Mouse (Mus musculus) heart, postnatal 25 days (tissue): ENCODE measurements around the gene Eif2a. TPM values are rescaled to one million over a fixed set of nuclear protein-coding genes. Genes with fewer than 3 reads are reported as not detected.

Experiments
- DNase-seq: peaks from one replicate; pipeline ENCODE4 v3.0.0; 2022; ENCODE audit warnings: low spot score
- intact Hi-C: fragments of 180-260 bp; cut with DNase I; formaldehyde crosslinking; loops from one replicate; pipeline ENCODE4 v1.15.1; 2025
- total RNA-seq, 2 experiments: library from RNA; stranded (reverse); gene quantifications; 2 replicates each; pipeline ENCODE4 v1.2.3; 2021

Gene Eif2a
- total RNA-seq, result 10 to 100 TPM; 35.4 to 42.4 TPM

DNA sequence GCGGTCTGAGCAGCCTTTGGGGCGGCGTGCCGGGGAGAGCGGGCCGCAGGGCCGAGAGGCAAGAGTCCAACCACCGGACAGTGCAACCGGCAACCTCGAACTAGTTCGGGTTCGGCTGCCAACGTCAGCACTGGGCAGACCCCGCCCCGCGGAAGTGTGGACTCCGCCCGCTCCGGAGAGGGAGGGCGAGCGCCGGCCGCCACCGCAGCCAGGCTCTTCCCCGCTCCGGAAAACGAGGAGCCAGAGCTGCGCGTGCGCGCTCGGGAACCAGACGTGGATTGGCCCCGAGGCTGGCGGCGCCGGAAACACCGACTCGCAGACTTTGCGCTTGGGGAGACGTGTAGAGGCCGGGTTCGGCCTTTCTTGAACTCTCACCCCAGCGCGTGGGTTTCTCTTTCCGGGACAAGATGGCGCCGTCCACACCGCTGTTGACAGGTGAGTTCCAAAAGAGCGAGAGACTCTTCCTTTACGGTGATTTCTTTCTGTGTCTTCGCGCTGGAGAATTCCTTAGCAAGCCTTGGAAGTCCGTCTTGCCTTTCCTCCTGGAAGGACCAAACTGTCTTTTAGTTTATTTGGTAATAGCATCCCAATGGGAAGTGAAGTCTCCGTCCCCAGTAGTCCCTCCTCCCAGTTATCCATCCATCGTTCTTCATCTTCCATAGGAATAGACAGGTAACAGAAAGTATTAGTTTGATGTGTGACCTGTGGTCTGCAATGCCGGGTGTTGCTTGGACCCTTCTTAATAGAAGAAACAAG is at the start of gene Eif2a, which contains the start of gene Serp1:
Gene Eif2a, plus strand, starts transcription at position 170 of the 756 bp plus-strand sequence.
Gene Serp1, minus strand, starts transcription at position 241 of the 756 bp plus-strand sequence.
- peak; percentile 98 for DNase-seq
- intact Hi-C loops, result loop anchor here (2.0 kb wide), 2 partner anchors 51 to 109 kb away; partner anchors contain the start of gene Selenot

DNA sequence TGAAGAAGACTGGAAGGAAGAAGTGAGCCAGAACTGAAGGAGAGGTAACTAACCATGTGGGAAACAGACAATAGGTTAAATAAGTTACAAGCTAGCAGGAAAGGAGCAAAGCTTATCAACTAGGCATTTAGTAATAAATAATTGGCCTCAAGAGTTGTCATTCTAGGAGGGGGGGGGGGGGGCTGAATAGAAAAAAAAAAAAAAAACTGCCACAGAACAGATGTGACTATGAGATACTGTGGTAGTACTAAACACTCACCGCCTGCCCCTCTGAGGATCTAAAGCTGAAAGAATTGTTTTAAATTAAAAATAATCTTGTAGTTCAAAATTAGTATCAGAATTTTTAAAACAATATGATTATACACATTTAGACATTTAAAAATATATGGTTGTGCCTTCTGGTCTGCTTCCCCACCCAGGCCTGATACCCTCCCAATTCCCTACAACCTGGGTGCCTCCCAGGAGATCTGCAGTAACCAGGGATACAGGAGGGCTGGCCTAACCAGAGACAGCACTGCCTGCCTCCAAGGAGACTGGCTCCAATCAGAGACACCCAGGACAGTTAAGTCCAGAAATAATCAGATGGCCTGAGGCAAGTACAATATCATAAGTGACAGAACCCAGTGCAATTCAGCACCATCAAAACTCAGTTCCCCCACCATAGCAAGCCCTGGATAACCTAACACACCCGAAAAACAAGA is 46.7 kb upstream of the Eif2a start:
- DNase-seq, result no peak
- intact Hi-C loops, result no loop called here

DNA sequence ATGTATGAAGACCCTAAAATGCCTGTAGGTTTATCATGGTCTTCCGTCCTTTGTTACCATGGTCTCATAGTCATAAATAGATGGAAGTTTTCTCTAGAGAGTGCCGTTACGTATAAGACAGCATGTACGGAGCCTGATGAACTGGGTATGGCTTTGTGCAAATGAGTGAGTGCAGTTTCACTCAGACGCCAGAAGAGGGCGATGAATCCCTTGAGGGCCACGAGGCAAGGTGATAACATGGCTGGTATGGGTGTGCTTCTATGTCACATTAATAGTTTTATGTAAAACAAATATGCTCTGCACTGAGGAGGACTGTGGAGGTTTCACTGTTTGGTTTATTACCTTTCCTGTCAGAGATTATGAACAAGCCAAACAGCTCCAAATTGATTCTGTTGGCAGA is 39.7 kb upstream of the Eif2a start:
- intact Hi-C loops, result no loop called here
- no peak for DNase-seq

DNA sequence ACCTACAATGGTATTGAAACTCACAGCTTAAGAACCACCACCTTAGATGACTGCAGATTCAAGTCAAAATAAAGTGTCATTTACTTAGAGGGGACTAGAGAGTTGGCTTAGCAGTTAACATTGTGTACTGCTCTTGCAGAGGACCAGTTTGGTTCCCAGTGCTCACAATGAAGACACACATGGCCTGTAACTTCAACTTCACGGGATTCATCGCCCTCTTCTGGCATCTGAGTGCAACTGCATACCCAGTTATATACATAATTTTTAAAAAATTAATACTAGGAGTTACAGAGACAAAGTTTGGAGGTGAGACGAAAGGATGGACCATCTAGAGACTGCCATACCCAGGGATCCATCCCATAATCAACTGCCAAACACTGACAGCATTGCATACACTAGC is 38.5 kb upstream of the Eif2a start:
- intact Hi-C loops, result no loop called here
- DNase-seq, result no peak

DNA sequence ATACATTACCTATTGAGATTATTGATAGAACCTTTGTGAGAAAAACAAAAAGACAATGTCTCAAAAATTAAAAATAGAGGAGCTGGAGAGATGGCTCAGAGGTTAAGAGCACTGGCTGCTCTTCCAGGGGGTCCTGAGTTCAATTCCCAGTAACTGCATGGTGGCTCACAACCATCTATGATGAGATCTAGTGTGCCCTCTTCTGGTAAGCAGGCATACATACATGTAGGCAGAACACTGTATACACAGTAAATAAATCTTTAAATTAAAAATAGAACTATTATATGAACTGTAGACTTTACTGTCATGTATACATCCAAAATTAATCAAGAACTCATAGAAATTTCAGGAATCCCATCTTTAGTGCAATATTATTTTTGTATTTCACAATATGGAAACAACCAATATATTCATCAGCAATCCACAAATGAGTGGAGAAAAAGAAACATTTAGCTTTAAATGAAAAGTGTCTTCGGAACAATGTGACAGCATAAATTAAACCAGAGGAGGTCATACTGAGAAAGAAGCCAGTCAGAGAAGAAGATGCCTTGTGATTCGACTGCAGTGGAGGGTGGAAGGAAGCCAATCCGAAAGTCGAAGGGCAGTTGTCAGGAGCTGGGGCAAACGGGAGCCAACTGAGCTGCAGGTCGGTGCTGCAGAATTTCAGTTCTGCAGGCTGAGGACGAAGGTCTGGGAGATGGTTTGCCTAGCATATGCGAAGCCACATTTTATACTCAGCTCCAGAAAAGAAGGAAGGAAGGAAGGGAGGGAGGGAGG is 37.4 kb upstream of the Eif2a start:
- intact Hi-C loops, result loop anchor here (2.0 kb wide), 1 partner anchor 73 kb away; the partner anchor contains the start of gene Tsc22d2
- DNase-seq, result no peak

DNA sequence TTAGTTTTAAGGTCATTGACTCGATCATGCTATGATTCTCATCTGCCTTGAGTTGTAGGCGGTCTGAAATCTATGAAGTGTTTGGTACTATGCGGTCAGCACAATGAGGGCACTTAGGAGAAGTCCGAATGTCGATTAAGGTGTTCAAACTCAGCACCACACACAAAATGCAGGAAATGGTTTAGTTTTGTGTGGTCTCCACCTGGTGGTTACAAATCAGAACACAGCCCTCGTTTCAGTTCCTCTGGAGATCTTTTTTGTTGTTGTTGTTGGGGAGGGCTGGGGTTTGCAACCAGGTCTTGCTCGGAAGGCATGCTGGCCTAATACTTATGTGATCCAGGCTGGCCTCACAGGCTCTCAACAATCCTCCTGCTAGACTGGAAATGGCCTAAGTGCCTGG is 34.8 kb upstream of the Eif2a start:
- intact Hi-C loops, result loop anchor here (2.0 to 10.0 kb wide), 2 partner anchors 328 to 646 kb away; partner anchors contain the start of gene Pfn2

DNA sequence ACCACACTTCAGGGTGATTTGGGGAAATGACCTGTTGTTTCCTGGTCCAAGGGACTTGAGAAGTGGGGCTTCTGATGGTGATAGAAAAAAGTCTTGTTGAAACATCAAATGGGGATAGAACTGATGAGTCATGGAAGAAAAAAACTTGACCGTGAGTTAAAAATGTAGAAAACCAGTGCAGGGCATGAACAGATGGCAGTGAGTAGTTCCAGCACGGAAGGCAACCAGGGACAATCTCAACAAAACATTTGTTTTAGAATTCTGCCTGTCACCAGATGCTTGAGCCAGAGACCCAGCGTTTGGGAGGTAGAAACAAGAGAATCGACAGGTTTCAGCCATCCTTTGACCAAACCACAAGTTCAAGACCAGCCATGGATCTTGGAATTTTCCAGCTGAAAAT is 32.0 kb upstream of the Eif2a start:
- DNase-seq, result no peak
- intact Hi-C loops, result loop anchor here (10.0 kb wide), 1 partner anchor 649 kb away; the partner anchor contains the start of gene Pfn2

More for the DNA sequence above, 34.8 kb upstream of the Eif2a start:
- DNase-seq, result no peak

DNA sequence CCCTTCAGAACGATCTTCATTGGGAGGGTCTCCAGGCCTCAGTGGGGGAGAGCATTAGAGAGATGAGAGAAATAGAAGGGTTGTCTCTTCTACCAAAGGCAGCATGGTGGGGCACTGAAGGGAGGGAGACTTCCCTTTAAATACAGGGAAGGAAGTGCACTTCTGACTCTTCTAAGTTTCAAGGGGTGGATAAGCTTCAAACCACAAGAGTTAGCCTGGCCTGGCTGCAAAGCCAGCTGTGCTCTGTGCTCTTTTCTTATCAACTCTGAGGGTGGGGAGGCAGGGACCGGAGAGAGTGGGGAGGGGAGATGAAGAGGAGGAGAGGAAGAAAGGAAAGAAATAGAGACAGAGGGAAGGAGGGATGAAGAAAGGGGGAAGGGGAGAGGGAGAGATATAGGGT is 23.7 kb upstream of the Eif2a start:
- intact Hi-C loops, result no loop called here
- DNase-seq, result no peak

DNA sequence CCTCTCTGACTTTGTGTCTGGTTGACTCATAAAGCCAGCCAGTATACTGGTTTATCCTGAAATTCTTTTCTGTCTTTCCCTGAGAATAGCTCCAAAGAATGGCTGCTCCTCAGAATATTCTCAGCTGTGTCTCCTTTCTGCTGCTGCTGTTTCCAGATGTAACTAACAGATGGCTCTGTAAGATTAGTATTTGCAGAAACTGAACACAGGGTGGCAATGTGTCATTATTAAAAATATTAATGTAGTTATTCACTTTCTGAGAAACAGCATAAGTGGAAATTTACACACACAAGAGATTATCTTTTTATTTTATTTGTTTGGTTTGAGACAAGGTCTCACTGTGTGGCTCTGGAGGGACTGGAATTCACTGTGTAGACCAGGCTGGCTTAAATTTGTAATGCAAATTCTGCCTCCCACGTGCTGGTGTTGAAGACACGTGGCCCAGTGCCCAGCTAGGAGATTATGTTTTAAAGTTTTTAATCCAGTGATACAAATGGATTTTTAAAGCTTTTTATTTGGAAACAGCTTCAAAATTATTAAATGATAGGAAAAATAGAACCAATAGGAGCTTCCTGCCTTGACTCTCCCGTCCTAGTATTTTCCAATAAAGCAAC is 21.8 kb upstream of the Eif2a start:
- intact Hi-C loops, result no loop called here
- DNase-seq, result no peak

DNA sequence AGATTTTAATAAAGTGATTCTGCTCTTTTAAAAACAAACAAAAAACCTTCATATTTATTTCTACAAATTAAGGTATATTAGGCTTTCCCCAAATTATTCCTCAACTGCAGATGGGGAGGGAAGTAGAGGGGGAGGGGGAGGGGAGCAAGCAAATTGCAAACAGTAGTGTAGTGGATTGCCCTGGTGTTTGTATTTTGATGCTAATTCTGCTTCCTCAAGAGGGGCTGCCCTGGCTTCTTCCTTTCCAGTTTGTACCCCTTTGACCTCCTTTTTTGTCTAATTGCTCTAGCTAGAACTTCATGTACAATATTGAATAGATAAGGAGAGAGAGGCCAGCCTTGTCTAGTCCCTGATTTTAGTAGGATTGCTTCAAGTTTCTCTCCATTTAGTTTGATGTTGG is 20.9 kb upstream of the Eif2a start:
- intact Hi-C loops, result no loop called here
- DNase-seq, result no peak

DNA sequence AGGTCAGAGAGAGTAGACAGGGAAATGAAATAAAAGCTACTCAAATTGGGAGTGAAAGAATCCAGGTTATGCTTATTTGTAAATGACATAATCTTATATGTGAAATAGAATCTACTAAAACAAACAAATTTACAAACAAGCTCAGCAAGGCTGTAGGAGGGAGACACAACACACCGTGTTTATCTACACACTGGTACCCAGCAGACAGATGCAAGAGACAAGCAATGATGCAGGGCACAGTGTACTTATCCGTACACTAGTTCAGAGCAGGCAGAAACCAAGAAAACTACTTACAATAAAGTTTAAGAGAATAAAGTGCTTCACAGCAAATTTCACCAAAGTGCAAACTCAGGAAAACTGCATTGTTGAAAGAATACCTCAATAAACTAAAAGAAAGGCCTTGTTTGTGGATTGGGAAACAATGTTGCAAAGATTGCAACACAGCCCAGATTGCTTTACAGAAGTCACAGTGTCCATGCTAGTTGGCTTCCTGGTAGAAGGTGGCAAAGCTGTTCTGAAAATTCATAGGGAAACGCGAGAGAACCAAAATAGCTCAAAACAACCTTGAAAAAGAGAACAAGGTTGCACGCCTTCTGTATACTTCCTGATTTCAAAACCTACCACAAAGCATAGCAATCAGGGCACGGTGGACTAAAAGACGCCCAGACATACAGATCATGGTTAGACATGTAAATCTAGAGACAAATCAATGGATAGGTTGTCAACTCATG is 17.4 kb upstream of the Eif2a start:
- intact Hi-C loops, result no loop called here
- no peak for DNase-seq

DNA sequence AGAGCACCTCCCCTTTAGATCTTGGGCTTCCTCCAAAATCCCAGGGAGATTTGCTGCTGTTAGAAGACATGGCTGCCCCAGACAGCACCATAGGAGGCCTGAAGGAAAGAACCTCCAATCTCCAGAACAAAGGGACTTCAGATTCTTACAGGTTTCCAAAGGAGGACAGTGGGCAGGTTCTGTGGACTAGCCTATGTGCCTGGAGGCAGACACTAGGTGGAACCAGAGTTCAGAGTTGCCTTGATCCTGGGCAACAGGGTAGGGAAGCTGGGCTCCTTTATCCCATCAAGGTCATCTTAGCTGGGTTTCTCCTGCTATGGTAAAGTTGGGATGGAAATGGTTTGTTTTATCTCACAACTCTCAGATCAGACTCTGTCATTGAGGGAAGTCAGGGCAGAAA is 14.0 kb upstream of the Eif2a start:
- no peak for DNase-seq
- intact Hi-C loops, result loop anchor here (5.0 kb wide), 1 partner anchor 271 kb away; no protein-coding TSS in a partner anchor

DNA sequence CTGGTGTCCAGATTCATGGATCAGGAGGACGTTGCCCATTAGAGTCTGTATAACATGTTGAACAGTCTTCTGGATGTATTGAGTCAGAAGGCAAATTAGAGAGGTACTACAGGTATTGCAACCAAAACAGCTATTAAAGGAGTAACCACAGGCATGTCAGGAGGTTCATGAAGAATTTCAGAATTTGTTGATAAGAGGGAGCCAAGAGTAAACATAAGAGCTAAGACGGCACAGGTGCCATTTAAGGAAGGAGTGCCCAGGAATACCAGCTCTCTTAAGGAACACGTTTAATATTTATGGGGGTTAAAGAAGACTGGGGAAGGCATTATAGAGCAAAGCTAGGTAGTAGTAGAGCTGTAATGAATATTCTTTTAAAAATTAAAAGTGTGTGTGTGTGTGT is 12.9 kb upstream of the Eif2a start:
- DNase-seq, result no peak
- intact Hi-C loops, result loop anchor here (5.0 kb wide), 1 partner anchor 270 kb away; no protein-coding TSS in a partner anchor

DNA sequence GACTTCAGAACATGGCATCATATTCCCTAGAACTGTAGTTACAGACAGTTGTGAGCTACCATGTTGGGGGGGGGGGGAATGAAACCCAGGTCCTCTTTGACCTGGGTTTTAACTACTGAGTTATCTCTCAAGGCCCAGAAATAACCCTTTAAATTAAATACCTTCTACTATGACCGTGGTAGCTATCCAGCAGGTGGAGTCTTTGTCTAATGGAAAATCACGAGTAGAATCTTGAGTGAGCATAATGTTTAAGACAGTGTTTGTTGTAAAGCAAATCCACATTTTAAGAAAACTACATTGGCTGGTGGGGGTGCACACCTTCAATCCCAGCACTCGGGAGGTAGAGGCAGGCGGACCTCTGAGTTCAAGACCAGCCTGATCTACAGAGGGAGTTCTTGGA is 12.1 kb upstream of the Eif2a start:
- intact Hi-C loops, result loop anchor here (5.0 kb wide), 1 partner anchor 269 kb away; no protein-coding TSS in a partner anchor
- no peak for DNase-seq

DNA sequence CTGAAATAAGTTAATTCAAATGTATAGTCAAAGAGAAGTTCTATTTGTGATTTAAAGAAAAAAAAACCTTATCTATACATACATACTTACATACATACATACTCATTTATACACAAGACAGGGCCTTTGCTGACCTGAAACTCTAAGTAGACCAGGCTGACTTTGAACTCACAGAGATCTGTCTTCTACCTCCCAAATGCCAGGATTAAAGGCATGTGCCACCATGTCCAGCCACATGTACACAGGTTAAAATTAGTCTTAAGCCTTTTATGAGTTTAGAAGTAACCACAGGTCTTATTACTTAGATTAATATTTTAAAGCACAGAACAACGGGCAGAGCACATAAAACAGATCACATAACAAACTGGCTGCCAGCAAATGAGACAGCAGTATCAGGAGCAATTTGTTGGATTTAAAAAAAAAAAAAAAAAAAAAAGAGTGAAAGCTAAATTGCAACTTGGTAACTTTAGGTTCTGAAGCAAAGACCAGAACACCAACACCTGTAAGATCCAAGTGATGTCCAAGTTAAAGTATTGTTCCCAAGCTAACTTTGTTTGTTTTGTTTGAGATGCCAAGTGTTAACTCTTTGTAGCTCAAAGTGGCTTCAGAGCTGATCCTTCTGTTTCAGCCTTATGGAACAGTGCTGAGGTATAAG is 9.5 kb upstream of the Eif2a start:
- intact Hi-C loops, result no loop called here
- DNase-seq, result no peak

DNA sequence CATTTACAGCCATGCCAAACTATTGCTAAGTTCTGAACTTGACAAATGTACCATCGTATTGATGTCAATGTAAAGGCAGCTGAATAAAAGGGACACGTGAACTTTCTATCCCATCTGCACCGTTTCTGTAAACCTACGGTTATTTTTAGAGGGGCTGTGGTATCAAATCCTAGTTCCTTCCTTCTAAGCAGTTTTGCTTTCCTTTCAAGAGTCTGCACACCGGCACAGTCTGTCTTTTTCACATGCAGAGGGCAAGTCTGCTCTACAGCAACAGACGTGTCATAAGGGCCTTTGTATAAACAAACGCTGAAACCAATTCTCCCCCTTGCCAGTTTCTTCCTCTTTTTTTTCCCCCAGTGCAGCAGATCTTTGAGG is 9.0 kb upstream of the Eif2a start:
- intact Hi-C loops, result no loop called here
- DNase-seq, result no peak

DNA sequence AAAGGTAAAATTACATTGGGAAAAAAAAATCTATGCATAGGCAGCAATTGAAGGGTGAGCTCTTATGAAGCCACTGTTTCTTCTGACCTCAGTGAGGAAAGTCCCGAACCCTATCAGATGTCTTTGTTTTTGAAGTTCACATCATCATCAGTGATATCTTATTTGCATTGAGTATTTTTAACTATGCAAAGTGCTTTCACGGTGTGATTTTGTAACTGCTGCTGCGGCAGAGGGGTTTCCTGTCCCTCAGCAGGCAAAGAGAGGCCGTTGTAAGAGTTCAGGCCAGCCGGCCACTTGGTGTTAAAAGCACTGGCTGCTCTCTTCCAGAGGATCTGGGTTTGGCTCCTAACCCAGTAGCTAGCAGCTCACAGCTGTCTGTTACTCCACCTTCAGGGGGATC is 8.4 kb upstream of the Eif2a start:
- intact Hi-C loops, result no loop called here
- DNase-seq, result no peak

DNA sequence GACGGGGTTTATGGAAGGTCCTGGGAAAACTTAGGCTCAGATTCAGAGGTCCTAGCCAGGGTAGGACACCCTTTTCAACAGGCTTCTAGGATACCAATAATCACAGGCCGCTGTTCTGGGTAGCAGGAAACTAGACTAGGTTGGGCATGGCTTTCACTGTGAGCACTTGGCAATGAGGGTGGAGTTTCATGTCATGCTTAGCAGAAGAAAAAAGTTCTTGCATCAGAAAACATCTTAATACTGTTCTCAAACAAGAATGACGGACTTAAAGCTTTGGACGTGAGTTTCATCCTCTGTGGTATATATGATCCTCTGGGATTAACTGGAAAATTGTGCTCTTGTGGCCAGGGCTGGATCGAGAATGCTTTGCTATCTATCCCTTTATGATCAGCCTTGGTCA is 7.8 kb upstream of the Eif2a start:
- intact Hi-C loops, result no loop called here
- no peak for DNase-seq

DNA sequence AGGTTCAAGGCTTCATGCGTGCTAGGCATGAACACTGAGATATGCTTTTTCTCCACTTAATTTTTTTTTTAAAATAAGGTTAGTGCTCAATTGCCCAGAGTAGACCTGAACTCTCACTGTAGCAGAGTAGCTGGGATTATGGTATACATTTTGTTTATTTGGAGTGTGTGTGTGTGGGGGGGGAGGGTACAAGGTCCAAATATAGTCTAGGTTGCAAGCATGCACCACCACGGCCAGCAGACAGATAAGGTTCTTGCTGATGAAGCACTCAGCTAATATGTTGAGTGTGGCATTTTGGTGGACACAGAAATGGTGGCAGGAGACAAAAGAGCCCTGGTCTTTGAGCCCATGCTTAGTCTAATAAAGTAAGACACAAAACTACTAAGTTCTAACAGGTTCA is 6.7 kb upstream of the Eif2a start:
- no peak for DNase-seq
- intact Hi-C loops, result no loop called here
